Mouse (Mus musculus): Measurements from ENCODE around the gene Tctex1d2. TPM values are rescaled to one million over a fixed set of nuclear protein-coding genes. Genes with fewer than 3 reads are reported as not detected.

Tctex1d2 gene
- polyA plus RNA-seq, 1 experiment from 2014 or later: 39.0 TPM

- Histone ChIP-seq H3K4me3 (replicated peaks) (no peak overlapping the region), H3K4me1 (no peaks in the 10 kb centered on the region), H3K4me2 (replicated peaks) (no peak overlapping the region), H3K9ac (no peak overlapping the region), H3K9me3 (replicated peaks) (no peaks in the 10 kb centered on the region), H3K27me3 (no peaks in the 10 kb centered on the region), H3K36me3 (peaks cover 28% of the 10 kb centered on the region), H3K27ac (replicated peaks) (no peak overlapping the region)
- WGBS: 59% methylated on average over 5 of the region's 5 CpGs
- no peak for ATAC-seq (ENCODE audit: insufficient number of reproducible peaks, low FRiP score, low TSS enrichment, low read depth)
These were observed 50.1 kb downstream of the Tctex1d2 start for GRCm38 (mm10) chr16:32469404-32470105.

GRCm38 (mm10) chr16:32472276-32473015 lies 52.9 kb downstream of the Tctex1d2 start:
- 76% methylated on average over 7 of the region's 7 CpGs for WGBS
- Histone ChIP-seq H3K36me3 (peaks cover 18% of the 10 kb centered on the region; the same call in 1 of the 2 replicates), H3K4me3 (replicated peaks) (no peak overlapping the region), H3K27ac (replicated peaks) (no peak overlapping the region), H3K4me1 (no peaks in the 10 kb centered on the region), H3K27me3 (no peaks in the 10 kb centered on the region), H3K9me3 (replicated peaks) (no peaks in the 10 kb centered on the region), H3K4me2 (replicated peaks) (no peak overlapping the region), H3K9ac (no peak overlapping the region)
- ATAC-seq (ENCODE audit: insufficient number of reproducible peaks, low FRiP score, low TSS enrichment, low read depth): no peak

GRCm38 (mm10) chr16:32477315-32477714 lies 57.8 kb downstream of the Tctex1d2 start:
- Histone ChIP-seq H3K36me3 (0 out of 2 replicates have a peak, but pooled peaks cover 2% of the 10 kb centered on the region), H3K27me3 (no peaks in the 10 kb centered on the region), H3K4me1 (no peaks in the 10 kb centered on the region), H3K9me3 (replicated peaks) (no peaks in the 10 kb centered on the region), H3K27ac (replicated peaks) (no peak overlapping the region), H3K4me2 (replicated peaks) (no peak overlapping the region), H3K9ac (no peak overlapping the region), H3K4me3 (replicated peaks) (no peak overlapping the region)
- ATAC-seq (ENCODE audit: insufficient number of reproducible peaks, low FRiP score, low TSS enrichment, low read depth): no peak
- WGBS: 83% methylated on average over 6 of the region's 6 CpGs

Other genes with a start within 250 kb of the Tctex1d2 start
- gene Bex6, start 239.9 kb upstream of the Tctex1d2 start, polyA plus RNA-seq (2015; fragmentation: Nextera tagmentation; extraction: Ambion mirVana): 0.23 and 0.30 TPM in 2 replicates
- 14.6 and 15.6 TPM in 2 replicates for gene Fbxo45, start 172.5 kb upstream of the Tctex1d2 start, polyA plus RNA-seq (2015; fragmentation: Nextera tagmentation; extraction: Ambion mirVana)
- 19.6 and 20.8 TPM in 2 replicates for gene Wdr53, start 172.5 kb upstream of the Tctex1d2 start, polyA plus RNA-seq (2015; fragmentation: Nextera tagmentation; extraction: Ambion mirVana)
- gene Smco1, start 148.2 kb upstream of the Tctex1d2 start, polyA plus RNA-seq (2015; fragmentation: Nextera tagmentation; extraction: Ambion mirVana): 0.15 TPM in 1 of 2 replicates, not detected in the other
- gene Rnf168, start 142.2 kb upstream of the Tctex1d2 start, polyA plus RNA-seq (2015; fragmentation: Nextera tagmentation; extraction: Ambion mirVana): 28.9 and 34.5 TPM in 2 replicates
- gene Ubxn7, start 87.4 kb upstream of the Tctex1d2 start, polyA plus RNA-seq (2015; fragmentation: Nextera tagmentation; extraction: Ambion mirVana): 22.7 and 25.7 TPM in 2 replicates
- gene Tm4sf19, start 19.2 kb upstream of the Tctex1d2 start, polyA plus RNA-seq (2015; fragmentation: Nextera tagmentation; extraction: Ambion mirVana): 0.30 and 0.35 TPM in 2 replicates
- gene Pcyt1a, start 11.2 kb downstream of the Tctex1d2 start, polyA plus RNA-seq (2015; fragmentation: Nextera tagmentation; extraction: Ambion mirVana): 39.7 and 41.3 TPM in 2 replicates
- gene Slc51a, start 68.2 kb downstream of the Tctex1d2 start, polyA plus RNA-seq (2015; fragmentation: Nextera tagmentation; extraction: Ambion mirVana): 0.16 TPM in 1 of 2 replicates, not detected in the other
- not detected in 2 replicates for gene Zdhhc19, start 76.6 kb downstream of the Tctex1d2 start, polyA plus RNA-seq (2015; fragmentation: Nextera tagmentation; extraction: Ambion mirVana)
- gene Tfrc, start 189.2 kb downstream of the Tctex1d2 start, polyA plus RNA-seq (2015; fragmentation: Nextera tagmentation; extraction: Ambion mirVana): 19.8 and 24.0 TPM in 2 replicates
- gene Tnk2, start 224.2 kb downstream of the Tctex1d2 start, polyA plus RNA-seq (2015; fragmentation: Nextera tagmentation; extraction: Ambion mirVana): 16.3 and 19.3 TPM in 2 replicates